Mouse (Mus musculus) spleen, adult 2 months (tissue): ENCODE data around the gene Sfrp5. TPM values are rescaled to one million over a fixed set of nuclear protein-coding genes. Genes with fewer than 3 reads are reported as not detected.

ENCODE experiments used
- DNase-seq, 2 experiments: peaks; one replicate each; pipeline versions ENCODE4 v3.0.0 to v3.0.0-alpha.2; 2012 to 2021; ENCODE audit warnings: low spot score in 2 of 2, low read depth in 1 of 2
- H3K27ac ChIP-seq: fragments of 200-500 bp; 2 replicates; pipeline ENCODE4 v1.5.1; 2012; ENCODE audit warnings: low read length, inconsistent platforms; ENCODE audit not compliant: insufficient read depth
- H3K27me3 ChIP-seq: fragments of 200-500 bp; 2 replicates; pipeline ENCODE4 v1.6.1; 2012; ENCODE audit warnings: mild to moderate bottlenecking, moderate library complexity, low read length, inconsistent platforms; ENCODE audit not compliant: control insufficient read depth, insufficient read depth
- H3K36me3 ChIP-seq: fragments of 200-500 bp; 2 replicates; pipeline ENCODE4 v1.6.1; 2012; ENCODE audit warnings: mild to moderate bottlenecking, low read length, inconsistent platforms; ENCODE audit not compliant: control insufficient read depth, insufficient read depth
- H3K4me1 ChIP-seq: fragments of 200-500 bp; 2 replicates; pipeline ENCODE4 v1.6.1; 2011; ENCODE audit warnings: inconsistent platforms; ENCODE audit not compliant: control insufficient read depth, insufficient read depth, insufficient read length
- H3K4me3 ChIP-seq: fragments of 200-500 bp; 2 replicates; pipeline ENCODE4 v1.5.1; 2011; ENCODE audit warnings: mild to moderate bottlenecking, inconsistent platforms; ENCODE audit not compliant: insufficient read depth, insufficient read length; ENCODE audit errors: extremely low read depth
- CTCF ChIP-seq: fragments of 200-500 bp; IDR thresholded peaks from 2 replicates; pipeline ENCODE4 v1.5.1; 2011; ENCODE audit warnings: mild to moderate bottlenecking, inconsistent platforms; ENCODE audit not compliant: insufficient read depth, insufficient read length, insufficient replicate concordance; ENCODE audit errors: extremely low read depth
- POLR2A ChIP-seq: fragments of 200-500 bp; IDR thresholded peaks from 2 replicates; pipeline ENCODE4 v1.6.1; 2011; ENCODE audit warnings: low read depth, low read length, inconsistent platforms
- WGBS: fragments of 180-500 bp; shearing (Covaris S2); methylation state at CpG from one replicate; pipeline ENCODE4 v1.1.7; 2018; 5-methylcytosine and 5-hydroxymethylcytosine counted together
- polyA plus RNA-seq: library from polyadenylated mRNA; depleted of rRNA; stranded (reverse); fragments of >200 nt; gene quantifications from 2 replicates; pipeline ENCODE4 v1.2.3, GENCODE M21; 2012

Sfrp5 gene
- polyA plus RNA-seq, 1 experiment: 0.19 TPM

DNA sequence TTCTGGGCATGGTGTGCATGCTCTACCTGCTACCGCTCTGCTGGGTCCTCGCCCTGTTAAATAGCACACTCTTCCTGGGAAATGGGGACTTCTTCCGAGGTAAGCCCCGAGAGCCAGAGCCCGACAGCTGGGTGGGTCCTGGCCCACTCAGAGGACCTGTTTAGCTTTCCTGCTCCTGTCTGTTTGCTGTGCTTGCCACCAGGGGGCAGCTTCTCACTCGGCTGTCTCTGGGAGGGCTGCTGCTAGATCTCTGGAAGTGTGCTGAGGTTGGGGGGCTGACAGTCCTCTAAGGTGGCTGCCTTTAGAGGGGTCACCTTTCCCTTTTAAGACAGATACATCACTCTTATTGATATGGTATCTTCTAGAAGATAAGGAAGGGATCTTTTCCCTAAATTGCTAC is 19.4 kb downstream of the Sfrp5 start:
- Histone ChIP-seq H3K27me3 (no peaks in the 10 kb centered on the region), H3K27ac (no peak overlapping the region), H3K4me1 (no peaks in the 10 kb centered on the region), H3K36me3 (peaks cover 44% of the 10 kb centered on the region), H3K4me3 (no peak overlapping the region)
- 86% methylated on average over 6 of the region's 6 CpGs for WGBS
- DNase-seq: no peak
- TF ChIP-seq CTCF: peak; percentile 27; the same call in 1 of the 2 replicates
- no peak for TF ChIP-seq POLR2A

DNA sequence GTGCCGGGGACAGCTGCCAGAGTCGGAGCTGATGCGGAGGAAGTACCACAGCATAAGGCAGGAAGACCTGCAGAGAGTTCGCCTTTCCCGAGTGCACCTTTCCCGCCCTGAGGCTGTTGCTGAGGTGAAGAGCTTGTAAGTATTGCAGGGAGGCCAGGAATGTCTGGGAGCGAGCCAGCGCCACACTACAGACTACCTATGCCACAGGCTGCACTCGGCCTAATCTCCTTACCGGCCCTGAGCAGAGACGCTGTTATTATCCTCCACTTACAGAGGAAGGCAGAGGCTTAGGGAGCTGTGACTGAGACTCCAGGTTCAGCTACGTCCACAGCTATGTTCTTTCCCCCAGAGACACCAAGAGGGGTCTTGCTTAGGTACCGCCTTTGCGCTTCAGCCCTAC is 22.7 kb downstream of the Sfrp5 start:
- Histone ChIP-seq H3K27me3 (no peaks in the 10 kb centered on the region), H3K4me3 (no peak overlapping the region), H3K4me1 (no peaks in the 10 kb centered on the region), H3K36me3 (peaks cover 34% of the 10 kb centered on the region), H3K27ac (no peak overlapping the region)
- no peak for DNase-seq
- TF ChIP-seq CTCF: no peak
- no peak for TF ChIP-seq POLR2A
- WGBS: 94% methylated on average over 14 of the region's 14 CpGs

DNA sequence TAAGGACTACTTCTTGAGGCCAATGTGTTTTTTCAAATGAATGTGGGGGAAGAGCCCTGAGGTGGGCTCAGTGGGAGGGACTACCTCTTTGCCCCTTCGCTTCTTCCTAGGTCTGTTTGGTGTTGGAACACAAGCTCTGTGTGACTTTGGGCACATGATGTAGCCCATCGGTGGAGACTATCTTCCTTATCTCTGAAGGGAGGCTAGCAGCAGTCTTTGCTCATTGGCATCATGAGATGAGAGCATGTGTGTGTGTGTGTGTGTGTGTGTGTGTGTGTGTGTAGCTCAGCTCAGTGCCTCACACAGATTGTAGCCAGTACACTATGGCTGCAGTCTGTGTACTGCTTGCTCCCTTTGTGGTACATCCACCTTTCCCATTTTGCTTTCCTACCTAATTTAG is 24.6 kb downstream of the Sfrp5 start:
- TF ChIP-seq POLR2A (no peak), CTCF (no peak)
- DNase-seq: no peak
- Histone ChIP-seq H3K4me1 (no peaks in the 10 kb centered on the region), H3K27me3 (no peaks in the 10 kb centered on the region), H3K27ac (no peak overlapping the region), H3K36me3 (peaks cover 25% of the 10 kb centered on the region), H3K4me3 (no peak overlapping the region)
- WGBS: 90% methylated on average over 2 of the region's 2 CpGs

DNA sequence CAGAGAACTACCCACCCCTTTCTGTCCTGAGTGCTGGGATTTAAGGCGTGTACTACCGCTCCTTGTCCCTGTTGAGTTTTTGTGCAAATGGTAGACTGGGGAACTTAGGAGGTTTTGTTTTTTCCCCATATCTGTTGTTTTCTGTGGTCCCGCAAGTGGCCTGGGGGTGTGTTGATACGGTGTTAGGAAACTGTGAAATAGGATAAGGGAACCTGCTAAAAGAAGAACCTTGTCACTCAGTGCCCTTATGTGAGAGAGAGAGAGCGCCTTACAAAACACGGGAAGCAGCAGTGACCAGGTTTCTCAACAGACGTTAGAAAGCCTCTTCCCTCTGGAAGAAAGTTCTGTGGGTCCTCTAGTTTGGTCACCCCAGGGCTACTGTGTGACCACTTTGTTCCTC is 25.2 kb downstream of the Sfrp5 start:
- TF ChIP-seq POLR2A (no peak), CTCF (no peak)
- no peak for DNase-seq
- H3K4me1 ChIP-seq: no peaks in the 10 kb centered on the region
- WGBS: 64% methylated on average over 7 of the region's 7 CpGs
- no peaks in the 10 kb centered on the region for H3K27me3 ChIP-seq
- no peak overlapping the region for H3K4me3 ChIP-seq
- peaks cover 22% of the 10 kb centered on the region for H3K36me3 ChIP-seq
- H3K27ac ChIP-seq: no peak overlapping the region

DNA sequence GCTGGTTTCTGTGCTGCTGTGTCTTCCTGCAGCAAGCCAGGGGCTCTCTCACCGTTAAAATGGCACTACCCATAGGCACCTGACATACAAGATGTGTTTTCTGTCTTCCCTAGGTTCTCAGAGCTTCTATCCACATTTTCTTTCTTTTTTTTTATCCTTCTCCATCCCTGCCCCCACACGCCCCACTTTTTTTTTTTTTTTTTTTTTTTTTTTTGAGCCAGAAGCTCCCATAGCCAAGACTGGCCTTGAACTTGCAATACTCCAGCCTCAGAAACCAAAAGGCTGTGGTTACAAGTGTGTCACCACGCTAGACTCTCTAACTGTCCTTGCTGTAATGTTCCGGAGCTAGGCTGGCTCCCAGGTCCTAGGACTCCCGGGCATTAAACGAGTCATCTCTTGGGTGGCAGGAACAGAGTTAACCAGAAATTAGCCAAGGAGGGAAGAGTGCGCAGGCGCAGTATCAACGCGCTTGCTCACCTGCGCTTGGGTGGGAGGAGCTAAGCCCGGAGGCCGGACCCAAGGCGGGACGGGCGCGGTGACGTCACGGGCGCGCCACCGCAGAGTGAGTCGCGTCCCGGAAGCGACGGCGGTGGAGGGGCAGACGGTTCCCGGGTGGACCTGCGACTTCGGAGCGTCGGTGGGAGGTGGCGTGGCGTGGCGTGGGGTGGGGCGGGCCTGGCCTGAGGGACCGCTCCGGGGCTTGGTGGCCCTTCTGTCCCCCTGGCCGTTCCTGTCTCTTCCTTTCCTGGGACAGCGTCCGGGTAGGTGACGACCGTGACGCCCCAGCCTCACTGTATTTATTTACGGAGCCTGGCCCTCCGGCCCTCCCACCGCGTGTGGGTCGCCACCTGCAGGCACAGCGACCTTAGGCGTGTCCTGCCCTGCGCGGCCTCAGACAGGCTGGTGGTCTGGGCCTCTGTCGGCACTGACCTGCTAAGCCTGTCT is 31.8 kb downstream of the Sfrp5 start:
- H3K4me1 ChIP-seq: peaks cover 9% of the 10 kb centered on the region; the same call in 1 of the 2 replicates
- peak overlapping the region; percentile 81 for H3K4me3 ChIP-seq
- H3K36me3 ChIP-seq: no peaks in the 10 kb centered on the region
- 2% methylated on average over 49 of the region's 56 CpGs for WGBS
- H3K27ac ChIP-seq: peak overlapping the region; percentile 61
- DNase-seq: peak; percentile 86 to 95
- H3K27me3 ChIP-seq: no peaks in the 10 kb centered on the region
- TF ChIP-seq CTCF: no peak
- peak; percentile 89 for TF ChIP-seq POLR2A

DNA sequence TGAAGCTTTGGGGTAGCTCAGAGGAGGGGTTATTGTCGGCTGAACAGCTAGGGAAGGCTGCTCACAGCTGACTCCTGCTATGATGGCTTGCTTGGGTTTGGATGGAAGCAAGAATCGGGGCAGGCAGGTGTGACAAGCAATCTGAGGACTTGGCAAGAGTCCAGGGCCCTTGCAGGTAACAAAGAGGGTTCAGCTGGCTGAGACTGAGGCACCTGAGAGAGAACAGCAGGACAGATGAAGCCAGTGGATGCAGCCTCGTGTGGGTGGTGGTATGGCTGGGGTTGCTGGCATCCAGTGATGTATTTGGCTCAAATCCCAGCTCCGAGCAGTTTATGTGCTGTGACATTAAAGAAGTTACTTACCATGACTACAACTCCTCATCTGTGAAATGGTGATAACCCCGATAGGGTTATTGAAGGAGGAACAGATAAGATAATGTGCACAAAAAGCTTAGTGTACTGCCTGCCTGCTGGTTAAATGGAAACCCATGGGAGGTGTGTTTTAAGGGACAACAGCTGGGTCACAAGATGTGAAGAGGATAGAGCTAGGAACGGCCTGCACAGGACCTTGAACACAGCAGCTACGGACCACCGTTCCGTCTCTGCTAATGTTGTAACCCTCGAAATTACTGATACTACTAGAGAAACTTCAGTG is 32.6 kb downstream of the Sfrp5 start:
- DNase-seq: no peak
- no peak overlapping the region for H3K4me3 ChIP-seq
- peaks cover 9% of the 10 kb centered on the region; the same call in 1 of the 2 replicates for H3K4me1 ChIP-seq
- no peaks in the 10 kb centered on the region for H3K27me3 ChIP-seq
- H3K27ac ChIP-seq: no peak overlapping the region
- no peak for TF ChIP-seq CTCF
- TF ChIP-seq POLR2A: no peak
- no peaks in the 10 kb centered on the region for H3K36me3 ChIP-seq
- WGBS: 73% methylated on average over 10 of the region's 10 CpGs
